Mouse (Mus musculus) granulocyte monocyte progenitor cell, adult 5-6 weeks (primary cell): Measurements from ENCODE around the gene Zfp316. TPM values are rescaled to one million over a fixed set of nuclear protein-coding genes. Genes with fewer than 3 reads are reported as not detected.

Experiments
- ATAC-seq: replicated peaks from 2 replicates; pipeline ENCODE4 v1.8.0; 2016; ENCODE audit warnings: mild to moderate bottlenecking, moderate TSS enrichment, inconsistent platforms; ENCODE audit not compliant: poor library complexity, severe bottlenecking
- total RNA-seq, 2 experiments: library from RNA; stranded (forward) in 1 of 2; stranded (reverse) in 1 of 2; fragments of 200-712, 200-1000 nt in 1 of 2; fragments of >200 nt in 1 of 2; fragmentation: Nextera tagmentation in 1 of 2; gene quantifications; 2 replicates each; pipeline ENCODE4 v1.2.3; 2014 to 2017

Zfp316 gene
- total RNA-seq, 2 experiments from 2014 or later = 2.7 to 2.8 TPM

GRCm38 (mm10) chr5:143244926-143245325, 24.9 kb downstream of the Zfp316 start:
- no peak for ATAC-seq

- ATAC-seq = no peak
Measured at GRCm38 (mm10) chr5:143236036-143236435, 33.8 kb downstream of the Zfp316 start.

- ATAC-seq = peak; percentile 93
Measured at GRCm38 (mm10) chr5:143235028-143235693, 34.7 kb downstream of the Zfp316 start, which contains the start of gene Zfp12. Gene Zfp12 (plus strand): TSS chr5:143235163.

- ATAC-seq = no peak
Measured at GRCm38 (mm10) chr5:143226790-143227189, 43.0 kb downstream of the Zfp316 start, which contains the start of gene Spdye4a. Gene Spdye4a (minus strand): TSS chr5:143226890.

- ATAC-seq = no peak
Measured at GRCm38 (mm10) chr5:143222287-143222686, 47.5 kb downstream of the Zfp316 start.

- no peak for ATAC-seq
Measured at GRCm38 (mm10) chr5:143220996-143221395, 48.8 kb downstream of the Zfp316 start.

GRCm38 (mm10) chr5:143213832-143214231, 56.0 kb downstream of the Zfp316 start:
- no peak for ATAC-seq

- ATAC-seq = no peak
Measured at GRCm38 (mm10) chr5:143205015-143205414, 64.8 kb downstream of the Zfp316 start.

Other genes with a start within 250 kb of the Zfp316 start
- 41.1 and 42.5 TPM in 2 replicates for gene Rnf216, start 157.0 kb downstream of the Zfp316 start, total RNA-seq (2014; fragmentation: Nextera tagmentation)
- gene Rnf216, start 157.0 kb downstream of the Zfp316 start, total RNA-seq (2017) = 33.1 and 37.3 TPM in 2 replicates
- 0.19 TPM in 1 of 2 replicates, not detected in the other for gene Olfr718-ps1, start 122.4 kb downstream of the Zfp316 start, total RNA-seq (2014; fragmentation: Nextera tagmentation)
- not detected in 2 replicates for gene Olfr718-ps1, start 122.4 kb downstream of the Zfp316 start, total RNA-seq (2017)
- gene Rbak, start 89.2 kb downstream of the Zfp316 start, total RNA-seq (2014; fragmentation: Nextera tagmentation) = 7.9 and 10.9 TPM in 2 replicates
- 10.3 and 14.3 TPM in 2 replicates for gene Rbak, start 89.2 kb downstream of the Zfp316 start, total RNA-seq (2017)
- not detected in 2 replicates for gene Spdye4b, start 89.0 kb downstream of the Zfp316 start, total RNA-seq (2014; fragmentation: Nextera tagmentation)
- gene Spdye4b, start 89.0 kb downstream of the Zfp316 start, total RNA-seq (2017) = not detected in 2 replicates
- gene Spdye4a, start 43.1 kb downstream of the Zfp316 start, total RNA-seq (2014; fragmentation: Nextera tagmentation) = not detected in 2 replicates
- gene Spdye4a, start 43.1 kb downstream of the Zfp316 start, total RNA-seq (2017) = not detected in 2 replicates
- gene Zfp12, start 34.9 kb downstream of the Zfp316 start, total RNA-seq (2014; fragmentation: Nextera tagmentation) = 7.6 and 8.6 TPM in 2 replicates
- 10.6 and 12.6 TPM in 2 replicates for gene Zfp12, start 34.9 kb downstream of the Zfp316 start, total RNA-seq (2017)
- gene Zfp853, start 23.6 kb upstream of the Zfp316 start, total RNA-seq (2014; fragmentation: Nextera tagmentation) = not detected in 2 replicates
- gene Zfp853, start 23.6 kb upstream of the Zfp316 start, total RNA-seq (2017) = not detected in 2 replicates
- 40.5 and 47.3 TPM in 2 replicates for gene E130309D02Rik, start 45.3 kb upstream of the Zfp316 start, total RNA-seq (2014; fragmentation: Nextera tagmentation)
- 16.5 and 22.4 TPM in 2 replicates for gene E130309D02Rik, start 45.3 kb upstream of the Zfp316 start, total RNA-seq (2017)
- 57.9 and 81.0 TPM in 2 replicates for gene Zdhhc4, start 59.2 kb upstream of the Zfp316 start, total RNA-seq (2014; fragmentation: Nextera tagmentation)
- 38.5 and 49.2 TPM in 2 replicates for gene Zdhhc4, start 59.2 kb upstream of the Zfp316 start, total RNA-seq (2017)
- not detected in 2 replicates for gene Grid2ip, start 87.3 kb upstream of the Zfp316 start, total RNA-seq (2014; fragmentation: Nextera tagmentation)
- not detected in 2 replicates for gene Grid2ip, start 87.3 kb upstream of the Zfp316 start, total RNA-seq (2017)
- 82.9 and 104 TPM in 2 replicates for gene Kdelr2, start 133.8 kb upstream of the Zfp316 start, total RNA-seq (2014; fragmentation: Nextera tagmentation)
- gene Kdelr2, start 133.8 kb upstream of the Zfp316 start, total RNA-seq (2017) = 161 and 171 TPM in 2 replicates
- gene Daglb, start 194.6 kb upstream of the Zfp316 start, total RNA-seq (2014; fragmentation: Nextera tagmentation) = 11.7 and 22.8 TPM in 2 replicates
- gene Daglb, start 194.6 kb upstream of the Zfp316 start, total RNA-seq (2017) = 24.1 and 25.0 TPM in 2 replicates